Mouse (Mus musculus): ENCODE results near the gene Ccdc7b.
"Not testable (repeated sequence)": the region's sequence is repeated elsewhere in the genome, so short reads cannot be mapped to it uniquely, and the experiment has no call there.

The Ccdc7b gene

GRCm38 (mm10) chr8:129066834-129067233 is at the start of gene Ccdc7b:
Gene Ccdc7b (plus strand): TSS chr8:129067134.
- not testable (repeated sequence) for DNase-seq

GRCm38 (mm10) chr8:129065417-129065816 is 1.5 kb upstream of the Ccdc7b start, which contains the start of gene Ccdc7a:
Gene Ccdc7a (minus strand): TSS chr8:129065517.
- DNase-seq = not testable (repeated sequence)

GRCm38 (mm10) chr8:129115761-129116160 is 48.8 kb downstream of the Ccdc7b start:
- not testable (repeated sequence) for DNase-seq

- DNase-seq = no peak
These were observed 64.6 kb downstream of the Ccdc7b start, which contains the start of gene Gm10999 for GRCm38 (mm10) chr8:129131561-129131960. Gene Gm10999 (minus strand): TSS chr8:129131661.

- DNase-seq = no peak
These were observed 66.5 kb downstream of the Ccdc7b start for GRCm38 (mm10) chr8:129133475-129133874.

All from right cerebral cortex, postnatal 25 days (tissue).